ENCODE assay signal across 7 mouse cellular contexts in genomic region chr15:81586466-81586865, GRCm38 (mm10). TPM values are rescaled to one million over a fixed set of nuclear protein-coding genes. Genes with fewer than 3 reads are reported as not detected.
A peak's percentile ranks its signal among the peaks of the same experiment; 100 is the strongest.
DNase-seq lines count a peak whose midpoint lies in the region; ATAC-seq and TF ChIP-seq lines count a peak whose summit lies in the region.

No protein-coding gene starts in this region.

- no peaks in the 10 kb centered on the region for H3K27me3 ChIP-seq in testis, adult 2 months (ENCODE audit: control insufficient read depth, insufficient read depth, low read length)
- no peaks in the 10 kb centered on the region for H3K27me3 ChIP-seq in limb, embryonic 13.5 days
- no peaks in the 10 kb centered on the region for H3K27me3 ChIP-seq in neural tube, embryonic 15.5 days (replicated peaks)

- peak overlapping the region; percentile 99 for H3K4me3 ChIP-seq in testis, adult 2 months (ENCODE audit: control insufficient read depth, low read depth, low read length)
- peak overlapping the region; percentile 92 for H3K4me3 ChIP-seq in limb, embryonic 13.5 days
- peak overlapping the region; percentile 69 for H3K4me3 ChIP-seq in neural tube, embryonic 15.5 days (replicated peaks)

- H3K36me3 ChIP-seq in testis, adult 2 months (ENCODE audit: control insufficient read depth, insufficient read depth, low read length): no peaks in the 10 kb centered on the region
- peaks cover 15% of the 10 kb centered on the region for H3K36me3 ChIP-seq in limb, embryonic 13.5 days
- 0 out of 2 replicates have a peak, but pooled peaks cover 2% of the 10 kb centered on the region for H3K36me3 ChIP-seq in neural tube, embryonic 15.5 days

- peak; percentile 27 for ATAC-seq in erythroblast, adult 5-6 weeks (replicated peaks; ENCODE audit: low FRiP score, poor library complexity, severe bottlenecking)
- no peak for ATAC-seq in limb, embryonic 13.5 days (ENCODE audit: low FRiP score, low read depth)
- ATAC-seq in neural tube, embryonic 15.5 days (ENCODE audit: low FRiP score): no peak

- TF ChIP-seq POLR2A in testis, adult 2 months (IDR thresholded peaks at IDR 0.05; ENCODE audit: control insufficient read depth, low read depth, low read length): no peak

- no peaks in the 10 kb centered on the region for H3K4me1 ChIP-seq in testis, adult 2 months (ENCODE audit: control insufficient read depth, insufficient read depth, low read length)
- H3K4me1 ChIP-seq in limb, embryonic 13.5 days: peaks cover 26% of the 10 kb centered on the region
- H3K4me1 ChIP-seq in neural tube, embryonic 15.5 days: peaks cover 34% of the 10 kb centered on the region

- peak overlapping the region; percentile 87 for H3K4me2 ChIP-seq in limb, embryonic 13.5 days (replicated peaks)
- H3K4me2 ChIP-seq in neural tube, embryonic 15.5 days: peak overlapping the region; percentile 85

- H3K9me3 ChIP-seq in limb, embryonic 13.5 days: no peaks in the 10 kb centered on the region
- H3K9me3 ChIP-seq in neural tube, embryonic 15.5 days (replicated peaks): no peaks in the 10 kb centered on the region

- no peak for TF ChIP-seq CTCF in testis, adult 2 months (IDR thresholded peaks at IDR 0.05; ENCODE audit: control insufficient read depth, insufficient read depth, insufficient replicate concordance, low read depth, low read length)

- peak overlapping the region; percentile 100 for H3K27ac ChIP-seq in testis, adult 2 months (ENCODE audit: control insufficient read depth, insufficient read depth, low read depth, low read length)
- H3K27ac ChIP-seq in limb, embryonic 13.5 days: peak overlapping the region; percentile 100
- peak overlapping the region; percentile 100 for H3K27ac ChIP-seq in neural tube, embryonic 15.5 days (replicated peaks)

- WGBS in limb, embryonic 13.5 days: under 1% methylated on average over 28 of the region's 28 CpGs
- WGBS in neural tube, embryonic 15.5 days: under 1% methylated on average over 28 of the region's 28 CpGs

- DNase-seq in testis, postnatal 10 days (ENCODE audit: low spot score): no peak
- no peak for DNase-seq in layer of hippocampus, postnatal 36 days
- DNase-seq in thymus, postnatal 14 days: no peak

- peak overlapping the region; percentile 100 for H3K9ac ChIP-seq in limb, embryonic 13.5 days
- peak overlapping the region; percentile 95 for H3K9ac ChIP-seq in neural tube, embryonic 15.5 days (replicated peaks)

RNA-seq across cellular contexts. Expression of gene Ep300, which starts 1.3 kb away (rescaled TPM):
- polyA plus RNA-seq in testis, adult 2 months (2012; rRNA removed): 22.0 and 25.7 TPM in 2 replicates
- total RNA-seq in erythroblast, adult 5-6 weeks (2015; ENCODE audit: low replicate concordance): 177 and 234 TPM in 2 replicates
- 187 and 219 TPM in 2 replicates for total RNA-seq in erythroblast, adult 5-6 weeks (2017; ENCODE audit: low replicate concordance)
- polyA plus RNA-seq in limb, embryonic 13.5 days (2015; fragmentation: Nextera tagmentation; extraction: Ambion mirVana): 16.6 and 19.7 TPM in 2 replicates
- polyA plus RNA-seq in neural tube, embryonic 15.5 days (2015; fragmentation: Nextera tagmentation; extraction: Ambion mirVana): 20.0 and 23.6 TPM in 2 replicates
- 10 to 100 TPM; 67.8 to 76.0 TPM for total RNA-seq in layer of hippocampus, postnatal 36 days (2021)
